Comparison of ENCODE assay signal across 9 mouse cellular contexts in the genomic region with DNA sequence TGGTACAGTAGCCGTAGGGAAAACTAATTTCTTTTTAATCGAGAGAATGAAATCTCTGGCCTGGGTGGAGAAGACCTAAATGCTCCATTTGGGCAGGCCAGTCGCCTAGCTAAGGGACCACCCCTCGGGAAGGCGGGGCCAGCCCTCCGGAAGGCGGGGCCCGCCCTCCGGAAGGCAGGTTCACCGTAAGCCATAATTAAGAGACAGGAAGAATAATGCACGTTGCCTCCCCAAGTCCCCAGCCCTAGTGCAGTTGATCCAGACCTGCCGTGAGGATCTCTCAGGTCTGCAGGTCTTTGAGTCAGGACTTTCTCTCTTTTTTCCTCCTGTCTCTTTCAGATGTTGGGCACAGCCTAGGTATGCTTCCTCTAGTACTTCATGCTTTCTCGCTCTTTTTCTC. TPM values are rescaled to one million over a fixed set of nuclear protein-coding genes. Genes with fewer than 3 reads are reported as not detected.
DNase-seq lines count a peak whose midpoint lies in the region; ATAC-seq and TF ChIP-seq lines count a peak whose summit lies in the region.
"Had no signal": no experiment of that assay in that cellular context is flagged by ENCODE, and none has a peak within 500 bp of the region (broad histone marks: within the 10 kb centered on the region; RNA-seq: fewer than 3 reads in every experiment).

No protein-coding gene starts in this region.

- H3K9me3 ChIP-seq in lung, embryonic 15.5 days = no peaks in the 10 kb centered on the region
- H3K9me3 ChIP-seq in intestine, embryonic 15.5 days = no peaks in the 10 kb centered on the region
- no peaks in the 10 kb centered on the region for H3K9me3 ChIP-seq in neural tube, embryonic 15.5 days (replicated peaks)
- no peaks in the 10 kb centered on the region for H3K9me3 ChIP-seq in midbrain, postnatal 0 days (ENCODE audit: low read length)

- no peak overlapping the region for H3K27ac ChIP-seq in lung, embryonic 15.5 days
- no peak overlapping the region for H3K27ac ChIP-seq in intestine, embryonic 15.5 days
- no peak overlapping the region for H3K27ac ChIP-seq in neural tube, embryonic 15.5 days (replicated peaks)
- H3K27ac ChIP-seq in midbrain, postnatal 0 days (ENCODE audit: low read depth, low read length) = no peak overlapping the region

- WGBS in lung, embryonic 15.5 days = 33% methylated on average over 13 of the region's 13 CpGs
- WGBS in intestine, embryonic 15.5 days = 38% methylated on average over 13 of the region's 13 CpGs
- WGBS in neural tube, embryonic 15.5 days = 43% methylated on average over 13 of the region's 13 CpGs
- 49% methylated on average over 13 of the region's 13 CpGs for WGBS in midbrain, postnatal 0 days

- peak overlapping the region; percentile 27; the same call in 1 of the 2 replicates for H3K4me2 ChIP-seq in lung, embryonic 15.5 days
- peak overlapping the region; percentile 32 for H3K4me2 ChIP-seq in intestine, embryonic 15.5 days (replicated peaks)
- H3K4me2 ChIP-seq in neural tube, embryonic 15.5 days = peak overlapping the region; percentile 7; the same call in 1 of the 2 replicates
- H3K4me2 ChIP-seq in midbrain, postnatal 0 days (ENCODE audit: low read depth, low read length, poor library complexity, severe bottlenecking) = no peak overlapping the region

- no peak overlapping the region for H3K4me3 ChIP-seq in lung, embryonic 15.5 days
- no peak overlapping the region for H3K4me3 ChIP-seq in intestine, embryonic 15.5 days (replicated peaks)
- H3K4me3 ChIP-seq in neural tube, embryonic 15.5 days (replicated peaks) = no peak overlapping the region
- H3K4me3 ChIP-seq in midbrain, postnatal 0 days (ENCODE audit: low read depth, low read length) = no peak overlapping the region

- TF ChIP-seq CTCF in midbrain, postnatal 0 days (IDR thresholded peaks at IDR 0.05) = no peak

- no peak overlapping the region for H3K9ac ChIP-seq in lung, embryonic 15.5 days
- no peak overlapping the region for H3K9ac ChIP-seq in intestine, embryonic 15.5 days
- H3K9ac ChIP-seq in neural tube, embryonic 15.5 days (replicated peaks) = no peak overlapping the region
- no peak overlapping the region for H3K9ac ChIP-seq in midbrain, postnatal 0 days (replicated peaks; ENCODE audit: low read length, poor library complexity, severe bottlenecking)
- H3K9ac ChIP-seq: forebrain, postnatal 0 days had no signal

- DNase-seq in lung, postnatal 14 days = no peak
- peak; percentile 63 for DNase-seq in MEL-GATA-1-ER (ENCODE audit: extremely low read depth, low read depth)
- DNase-seq in right cerebral cortex, postnatal 25 days = no peak
- no peak for DNase-seq in lung, adult 18-20 months
- no peak for DNase-seq in midbrain, postnatal 0 days (ENCODE audit: low spot score)
- DNase-seq: forebrain, postnatal 0 days had no signal

- no peaks in the 10 kb centered on the region for H3K27me3 ChIP-seq in lung, embryonic 15.5 days
- no peaks in the 10 kb centered on the region for H3K27me3 ChIP-seq in intestine, embryonic 15.5 days (replicated peaks)
- no peaks in the 10 kb centered on the region for H3K27me3 ChIP-seq in neural tube, embryonic 15.5 days (replicated peaks)
- H3K27me3 ChIP-seq in midbrain, postnatal 0 days (ENCODE audit: insufficient read depth, low read length) = no peaks in the 10 kb centered on the region

- 0 out of 2 replicates have a peak, but pooled peaks cover 4% of the 10 kb centered on the region for H3K4me1 ChIP-seq in lung, embryonic 15.5 days
- no peaks in the 10 kb centered on the region for H3K4me1 ChIP-seq in intestine, embryonic 15.5 days (replicated peaks)
- H3K4me1 ChIP-seq in neural tube, embryonic 15.5 days = no peaks in the 10 kb centered on the region
- H3K4me1 ChIP-seq in midbrain, postnatal 0 days (ENCODE audit: insufficient read depth, low read length) = no peaks in the 10 kb centered on the region

- H3K36me3 ChIP-seq in lung, embryonic 15.5 days = no peaks in the 10 kb centered on the region
- no peaks in the 10 kb centered on the region for H3K36me3 ChIP-seq in intestine, embryonic 15.5 days
- H3K36me3 ChIP-seq in neural tube, embryonic 15.5 days = no peaks in the 10 kb centered on the region
- no peaks in the 10 kb centered on the region for H3K36me3 ChIP-seq in midbrain, postnatal 0 days (ENCODE audit: insufficient read depth, low read length)

- ATAC-seq in lung, embryonic 15.5 days (ENCODE audit: borderline replicate concordance, extremely low read depth, low FRiP score, low TSS enrichment) = no peak
- no peak for ATAC-seq in intestine, embryonic 15.5 days
- ATAC-seq in neural tube, embryonic 15.5 days (ENCODE audit: low FRiP score) = no peak
- ATAC-seq in midbrain, postnatal 0 days (ENCODE audit: low FRiP score) = no peak
- ATAC-seq: forebrain, postnatal 0 days had no signal

RNA-seq across cellular contexts. Expression of gene Bend3, which starts 11.0 kb away (rescaled TPM):
- polyA plus RNA-seq in lung, embryonic 15.5 days (2015; fragmentation: Nextera tagmentation; extraction: Ambion mirVana) = 4.0 and 4.3 TPM in 2 replicates
- polyA plus RNA-seq in intestine, embryonic 15.5 days (2015; fragmentation: Nextera tagmentation; extraction: Ambion mirVana) = 3.0 and 3.1 TPM in 2 replicates
- polyA plus RNA-seq in neural tube, embryonic 15.5 days (2015; fragmentation: Nextera tagmentation; extraction: Ambion mirVana) = 2.5 and 2.9 TPM in 2 replicates
- total RNA-seq in midbrain, postnatal 0 days (2014; rRNA removed) = 10.1 and 10.8 TPM in 2 replicates
- 2.0 and 3.0 TPM in 2 replicates for polyA plus RNA-seq in midbrain, postnatal 0 days (2015; fragmentation: Nextera tagmentation; extraction: Ambion mirVana)

RNA-seq across cellular contexts. Expression of gene Gm9803, which starts 56.2 kb away (rescaled TPM):
- 10.8 and 15.1 TPM in 2 replicates for polyA plus RNA-seq in lung, embryonic 15.5 days (2015; fragmentation: Nextera tagmentation; extraction: Ambion mirVana)
- 11.9 and 12.6 TPM in 2 replicates for polyA plus RNA-seq in intestine, embryonic 15.5 days (2015; fragmentation: Nextera tagmentation; extraction: Ambion mirVana)
- 17.6 and 25.6 TPM in 2 replicates for polyA plus RNA-seq in neural tube, embryonic 15.5 days (2015; fragmentation: Nextera tagmentation; extraction: Ambion mirVana)
- 37.0 and 49.6 TPM in 2 replicates for total RNA-seq in midbrain, postnatal 0 days (2014; rRNA removed)
- 20.8 and 21.9 TPM in 2 replicates for polyA plus RNA-seq in midbrain, postnatal 0 days (2015; fragmentation: Nextera tagmentation; extraction: Ambion mirVana)
